Mouse (Mus musculus): ENCODE results near the gene Nlrc5. TPM values are rescaled to one million over a fixed set of nuclear protein-coding genes. Genes with fewer than 3 reads are reported as not detected.

The Nlrc5 gene
- polyA plus RNA-seq, 1 experiment, result 16.5 TPM

- no peak overlapping the region for H3K4me3 ChIP-seq (replicated peaks; ENCODE audit: control insufficient read depth, low read depth, low read length)
- TF ChIP-seq POLR2A (IDR thresholded peaks at IDR 0.05; ENCODE audit: borderline replicate concordance, control insufficient read depth, low read depth, low read length), result no peak
- H3K27ac ChIP-seq (ENCODE audit: control insufficient read depth, insufficient read depth, low read depth, low read length, poor library complexity), result no peak overlapping the region
- H3K4me1 ChIP-seq (ENCODE audit: control insufficient read depth, insufficient read depth, low read length), result no peaks in the 10 kb centered on the region
- 74% methylated on average over 1 of the region's 1 CpGs for WGBS
Observed at GRCm38 (mm10) chr8:94569419-94569818, 135.3 kb downstream of the Nlrc5 start.

GRCm38 (mm10) chr8:94571896-94572295 lies 137.7 kb downstream of the Nlrc5 start:
- TF ChIP-seq POLR2A (IDR thresholded peaks at IDR 0.05; ENCODE audit: borderline replicate concordance, control insufficient read depth, low read depth, low read length) (no peak), CTCF (IDR thresholded peaks at IDR 0.05; ENCODE audit: control insufficient read depth, insufficient read depth, low read length) (no peak)
- 44% methylated on average over 2 of the region's 2 CpGs for WGBS
- H3K27ac ChIP-seq (ENCODE audit: control insufficient read depth, insufficient read depth, low read depth, low read length, poor library complexity), result no peak overlapping the region
- H3K4me1 ChIP-seq (ENCODE audit: control insufficient read depth, insufficient read depth, low read length), result no peaks in the 10 kb centered on the region
- no peak overlapping the region for H3K4me3 ChIP-seq (replicated peaks; ENCODE audit: control insufficient read depth, low read depth, low read length)

GRCm38 (mm10) chr8:94574159-94574907 lies 140.2 kb downstream of the Nlrc5 start:
- no peak overlapping the region for H3K4me3 ChIP-seq (replicated peaks; ENCODE audit: control insufficient read depth, low read depth, low read length)
- 82% methylated on average over 16 of the region's 16 CpGs for WGBS
- H3K27ac ChIP-seq (ENCODE audit: control insufficient read depth, insufficient read depth, low read depth, low read length, poor library complexity), result no peak overlapping the region
- TF ChIP-seq CTCF (IDR thresholded peaks at IDR 0.05; ENCODE audit: control insufficient read depth, insufficient read depth, low read length) (no peak), POLR2A (IDR thresholded peaks at IDR 0.05; ENCODE audit: borderline replicate concordance, control insufficient read depth, low read depth, low read length) (no peak)
- H3K4me1 ChIP-seq (ENCODE audit: control insufficient read depth, insufficient read depth, low read length), result no peaks in the 10 kb centered on the region

- WGBS, result 89% methylated on average over 4 of the region's 4 CpGs
- TF ChIP-seq CTCF (IDR thresholded peaks at IDR 0.05; ENCODE audit: control insufficient read depth, insufficient read depth, low read length) (no peak), POLR2A (IDR thresholded peaks at IDR 0.05; ENCODE audit: borderline replicate concordance, control insufficient read depth, low read depth, low read length) (no peak)
- Histone ChIP-seq H3K4me1 (ENCODE audit: control insufficient read depth, insufficient read depth, low read length) (no peaks in the 10 kb centered on the region), H3K27ac (ENCODE audit: control insufficient read depth, insufficient read depth, low read depth, low read length, poor library complexity) (no peak overlapping the region), H3K4me3 (replicated peaks; ENCODE audit: control insufficient read depth, low read depth, low read length) (no peak overlapping the region)
Observed at GRCm38 (mm10) chr8:94575148-94575547, 141.0 kb downstream of the Nlrc5 start.

Other genes with a start within 250 kb of the Nlrc5 start
- 19.5 and 21.3 TPM in 2 replicates for gene Nup93, start 219.8 kb upstream of the Nlrc5 start, polyA plus RNA-seq (2011; ENCODE audit: insufficient read depth, insufficient read length, low replicate concordance, missing spikeins)
- 4.4 and 11.8 TPM in 2 replicates for gene Slc12a3, start 105.2 kb upstream of the Nlrc5 start, polyA plus RNA-seq (2011; ENCODE audit: insufficient read depth, insufficient read length, low replicate concordance, missing spikeins)
- 69.2 and 70.5 TPM in 2 replicates for gene Herpud1, start 47.9 kb upstream of the Nlrc5 start, polyA plus RNA-seq (2011; ENCODE audit: insufficient read depth, insufficient read length, low replicate concordance, missing spikeins)
- 23.4 and 36.1 TPM in 2 replicates for gene Cpne2, start 98.6 kb downstream of the Nlrc5 start, polyA plus RNA-seq (2011; ENCODE audit: insufficient read depth, insufficient read length, low replicate concordance, missing spikeins)
- 8.7 and 9.5 TPM in 2 replicates for gene Rspry1, start 167.6 kb downstream of the Nlrc5 start, polyA plus RNA-seq (2011; ENCODE audit: insufficient read depth, insufficient read length, low replicate concordance, missing spikeins)
- 42.7 and 45.8 TPM in 2 replicates for gene Fam192a, start 167.6 kb downstream of the Nlrc5 start, polyA plus RNA-seq (2011; ENCODE audit: insufficient read depth, insufficient read length, low replicate concordance, missing spikeins)
- gene Arl2bp, start 232.2 kb downstream of the Nlrc5 start, polyA plus RNA-seq (2011; ENCODE audit: insufficient read depth, insufficient read length, low replicate concordance, missing spikeins), result 32.9 and 36.3 TPM in 2 replicates